Mouse (Mus musculus): ENCODE data around the gene Tenm3. TPM values are rescaled to one million over a fixed set of nuclear protein-coding genes. Genes with fewer than 3 reads are reported as not detected.

Tenm3 gene
- total and polyA plus RNA-seq, 3 experiments, result 0.01 to 0.11 TPM; not detected in 1

DNA sequence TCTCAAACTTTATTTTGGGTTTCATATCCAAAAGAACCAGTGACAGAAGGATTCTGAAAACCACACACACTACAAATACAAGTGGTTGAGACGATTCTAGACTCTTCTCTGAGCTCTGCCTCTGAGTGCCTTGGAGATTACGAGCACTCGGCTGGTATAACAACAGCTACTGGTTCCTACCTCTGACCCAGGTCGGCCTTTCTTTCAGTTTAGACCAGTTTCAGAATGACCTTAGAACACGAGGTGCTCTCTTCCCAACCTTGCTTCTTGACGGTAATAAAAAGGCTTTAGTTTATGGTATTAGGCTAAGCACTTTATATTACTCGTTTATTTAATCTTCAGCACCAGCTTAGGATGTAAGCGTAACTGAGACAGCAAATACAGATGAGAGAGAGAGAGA is 528.1 kb downstream of the Tenm3 start:
- Histone ChIP-seq H3K4me3 (ENCODE audit: low read depth, low read length) (no peak overlapping the region), H3K36me3 (replicated peaks) (no peaks in the 10 kb centered on the region), H3K27me3 (ENCODE audit: insufficient read depth, low read length) (no peaks in the 10 kb centered on the region), H3K9me3 (replicated peaks) (peaks cover 30% of the 10 kb centered on the region), H3K4me1 (ENCODE audit: insufficient read depth, low read depth, low read length) (no peaks in the 10 kb centered on the region)
- ATAC-seq (ENCODE audit: extremely low read depth, insufficient number of reproducible peaks, low FRiP score, poor library complexity, severe bottlenecking), result no peak
- no peak for TF ChIP-seq GATA2 (IDR thresholded peaks at IDR 0.05; ENCODE audit: borderline replicate concordance, low read depth, low read length)
- DNase-seq (ENCODE audit: low spot score), result no peak

- DNase-seq (ENCODE audit: low spot score), result no peak
- no peaks in the 10 kb centered on the region for H3K36me3 ChIP-seq (replicated peaks)
- no peak for ATAC-seq (ENCODE audit: extremely low read depth, insufficient number of reproducible peaks, low FRiP score, poor library complexity, severe bottlenecking)
Measured at GRCm38 (mm10) chr8:48313985-48314368, 529.8 kb downstream of the Tenm3 start.

GRCm38 (mm10) chr8:48313210-48313984 is 530.4 kb downstream of the Tenm3 start:
- H3K9me3 ChIP-seq (replicated peaks), result peaks cover 39% of the 10 kb centered on the region
- ATAC-seq (ENCODE audit: extremely low read depth, insufficient number of reproducible peaks, low FRiP score, poor library complexity, severe bottlenecking), result no peak

More at GRCm38 (mm10) chr8:48313985-48314368, 529.8 kb downstream of the Tenm3 start:
- Histone ChIP-seq H3K4me3 (ENCODE audit: low read depth, low read length) (no peak overlapping the region), H3K9me3 (replicated peaks) (peaks cover 36% of the 10 kb centered on the region), H3K27me3 (ENCODE audit: insufficient read depth, low read length) (no peaks in the 10 kb centered on the region), H3K4me1 (ENCODE audit: insufficient read depth, low read depth, low read length) (no peaks in the 10 kb centered on the region)
- TF ChIP-seq POLR2AphosphoS5 (IDR thresholded peaks at IDR 0.05; ENCODE audit: insufficient replicate concordance, low read depth, low read length) (no peak), TAL1 (conservative IDR thresholded peaks at IDR 0.05; ENCODE audit: low read depth, low read length) (no peak), GATA1 (IDR thresholded peaks at IDR 0.05; ENCODE audit: borderline replicate concordance, low read length) (no peak), CTCF (IDR thresholded peaks at IDR 0.05; ENCODE audit: low read depth, low read length) (no peak), GATA2 (IDR thresholded peaks at IDR 0.05; ENCODE audit: borderline replicate concordance, low read depth, low read length) (no peak)

DNA sequence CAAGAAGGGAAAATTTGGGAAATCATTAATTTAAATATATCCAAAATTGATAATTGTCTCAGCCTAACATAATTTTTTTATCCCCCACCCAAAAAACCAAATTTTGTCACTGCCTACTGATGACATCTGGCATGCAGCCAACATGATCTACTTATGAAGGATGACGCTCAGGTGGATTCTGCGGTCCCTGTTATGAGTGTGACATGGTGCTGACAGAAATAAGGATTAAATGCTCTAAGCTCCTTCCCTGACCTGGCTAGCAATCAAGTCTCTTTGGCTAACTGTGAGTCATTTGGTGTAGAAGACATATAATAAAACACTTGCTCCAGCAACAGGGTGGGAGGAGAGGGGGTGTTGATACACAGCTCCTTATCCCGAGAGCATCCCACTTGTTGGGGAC is 532.0 kb downstream of the Tenm3 start:
- TF ChIP-seq POLR2AphosphoS5 (IDR thresholded peaks at IDR 0.05; ENCODE audit: insufficient replicate concordance, low read depth, low read length), result no peak
- TF ChIP-seq GATA2 (IDR thresholded peaks at IDR 0.05; ENCODE audit: borderline replicate concordance, low read depth, low read length), result no peak
- DNase-seq (ENCODE audit: low spot score), result no peak
- Histone ChIP-seq H3K9me3 (replicated peaks) (peaks cover 35% of the 10 kb centered on the region), H3K27me3 (ENCODE audit: insufficient read depth, low read length) (no peaks in the 10 kb centered on the region), H3K4me1 (ENCODE audit: insufficient read depth, low read depth, low read length) (no peaks in the 10 kb centered on the region), H3K36me3 (replicated peaks) (no peaks in the 10 kb centered on the region), H3K4me3 (ENCODE audit: low read depth, low read length) (no peak overlapping the region)
- no peak for ATAC-seq (ENCODE audit: extremely low read depth, insufficient number of reproducible peaks, low FRiP score, poor library complexity, severe bottlenecking)

More at GRCm38 (mm10) chr8:48313210-48313984, 530.4 kb downstream of the Tenm3 start:
- TF ChIP-seq GATA1 (IDR thresholded peaks at IDR 0.05; ENCODE audit: borderline replicate concordance, low read length), result no peak
- no peak for TF ChIP-seq TAL1 (conservative IDR thresholded peaks at IDR 0.05; ENCODE audit: low read depth, low read length)
- no peak for TF ChIP-seq GATA2 (IDR thresholded peaks at IDR 0.05; ENCODE audit: borderline replicate concordance, low read depth, low read length)
- TF ChIP-seq CTCF (IDR thresholded peaks at IDR 0.05; ENCODE audit: low read depth, low read length), result no peak
- TF ChIP-seq POLR2AphosphoS5 (IDR thresholded peaks at IDR 0.05; ENCODE audit: insufficient replicate concordance, low read depth, low read length), result no peak
- DNase-seq (ENCODE audit: low spot score), result no peak
- H3K4me3 ChIP-seq (ENCODE audit: low read depth, low read length), result no peak overlapping the region
- H3K4me1 ChIP-seq (ENCODE audit: insufficient read depth, low read depth, low read length), result no peaks in the 10 kb centered on the region
- no peaks in the 10 kb centered on the region for H3K36me3 ChIP-seq (replicated peaks)
- no peaks in the 10 kb centered on the region for H3K27me3 ChIP-seq (ENCODE audit: insufficient read depth, low read length)

DNA sequence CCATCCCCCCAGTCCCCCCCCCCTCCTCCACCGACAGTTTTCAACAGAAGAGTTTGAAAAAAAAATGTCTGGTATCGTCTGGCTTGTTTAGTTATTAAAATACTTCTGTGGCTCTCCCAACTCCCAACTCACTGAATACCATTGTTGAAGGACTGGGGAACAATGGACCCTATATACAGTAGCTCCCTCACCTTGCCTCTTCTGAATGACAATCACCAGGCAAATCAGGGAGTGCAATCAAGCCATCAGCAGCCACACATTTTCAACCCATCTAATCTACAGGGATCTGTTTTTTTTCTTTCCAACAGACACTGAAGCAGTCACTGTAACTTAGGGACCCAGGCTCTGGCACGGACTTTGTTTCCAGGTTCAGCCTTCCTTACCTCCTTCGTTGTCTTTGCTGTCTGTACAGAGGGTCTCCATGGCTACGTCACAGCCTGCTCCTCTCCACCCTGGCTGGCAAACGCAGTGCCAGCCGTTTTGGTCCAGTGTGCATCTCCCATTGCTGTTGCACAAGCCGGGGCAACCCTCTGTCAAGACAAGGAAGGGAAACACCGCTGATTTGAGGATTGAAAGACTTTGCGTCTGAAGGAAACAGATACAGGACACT is 533.4 kb downstream of the Tenm3 start:
- Histone ChIP-seq H3K27me3 (ENCODE audit: insufficient read depth, low read length) (no peaks in the 10 kb centered on the region), H3K4me3 (ENCODE audit: low read depth, low read length) (no peak overlapping the region), H3K9me3 (replicated peaks) (peaks cover 31% of the 10 kb centered on the region), H3K36me3 (replicated peaks) (no peaks in the 10 kb centered on the region), H3K4me1 (ENCODE audit: insufficient read depth, low read depth, low read length) (no peaks in the 10 kb centered on the region)
- TF ChIP-seq GATA2 (IDR thresholded peaks at IDR 0.05; ENCODE audit: borderline replicate concordance, low read depth, low read length) (no peak), GATA1 (IDR thresholded peaks at IDR 0.05; ENCODE audit: borderline replicate concordance, low read length) (no peak), TAL1 (conservative IDR thresholded peaks at IDR 0.05; ENCODE audit: low read depth, low read length) (no peak), POLR2AphosphoS5 (IDR thresholded peaks at IDR 0.05; ENCODE audit: insufficient replicate concordance, low read depth, low read length) (no peak)
- ATAC-seq (ENCODE audit: extremely low read depth, insufficient number of reproducible peaks, low FRiP score, poor library complexity, severe bottlenecking) (no peak), DNase-seq (ENCODE audit: low spot score) (no peak)

- H3K36me3 ChIP-seq (replicated peaks), result no peaks in the 10 kb centered on the region
- H3K4me1 ChIP-seq (ENCODE audit: insufficient read depth, low read depth, low read length), result no peaks in the 10 kb centered on the region
- ATAC-seq (ENCODE audit: extremely low read depth, insufficient number of reproducible peaks, low FRiP score, poor library complexity, severe bottlenecking) (no peak), DNase-seq (ENCODE audit: low spot score) (no peak)
- peaks cover 31% of the 10 kb centered on the region for H3K9me3 ChIP-seq (replicated peaks)
- H3K4me3 ChIP-seq (ENCODE audit: low read depth, low read length), result no peak overlapping the region
- H3K27me3 ChIP-seq (ENCODE audit: insufficient read depth, low read length), result no peaks in the 10 kb centered on the region
- TF ChIP-seq CTCF (IDR thresholded peaks at IDR 0.05; ENCODE audit: low read depth, low read length), result no peak
- no peak for TF ChIP-seq GATA1 (IDR thresholded peaks at IDR 0.05; ENCODE audit: borderline replicate concordance, low read length)
- no peak for TF ChIP-seq GATA2 (IDR thresholded peaks at IDR 0.05; ENCODE audit: borderline replicate concordance, low read depth, low read length)
- no peak for TF ChIP-seq POLR2AphosphoS5 (IDR thresholded peaks at IDR 0.05; ENCODE audit: insufficient replicate concordance, low read depth, low read length)
- TF ChIP-seq TAL1 (conservative IDR thresholded peaks at IDR 0.05; ENCODE audit: low read depth, low read length), result no peak
Measured at GRCm38 (mm10) chr8:48309191-48309987, 534.4 kb downstream of the Tenm3 start.

All from G1E (cell line).